Mouse (Mus musculus) B cell, adult 2 months (primary cell): Measurements from ENCODE around the gene Rara.
"Not testable (repeated sequence)": the region's sequence is repeated elsewhere in the genome, so short reads cannot be mapped to it uniquely, and the experiment has no call there.

Experiments
- DNase-seq, 2 experiments: peaks; one replicate each; pipeline ENCODE4 v3.0.0; 2022

Rara gene

DNA sequence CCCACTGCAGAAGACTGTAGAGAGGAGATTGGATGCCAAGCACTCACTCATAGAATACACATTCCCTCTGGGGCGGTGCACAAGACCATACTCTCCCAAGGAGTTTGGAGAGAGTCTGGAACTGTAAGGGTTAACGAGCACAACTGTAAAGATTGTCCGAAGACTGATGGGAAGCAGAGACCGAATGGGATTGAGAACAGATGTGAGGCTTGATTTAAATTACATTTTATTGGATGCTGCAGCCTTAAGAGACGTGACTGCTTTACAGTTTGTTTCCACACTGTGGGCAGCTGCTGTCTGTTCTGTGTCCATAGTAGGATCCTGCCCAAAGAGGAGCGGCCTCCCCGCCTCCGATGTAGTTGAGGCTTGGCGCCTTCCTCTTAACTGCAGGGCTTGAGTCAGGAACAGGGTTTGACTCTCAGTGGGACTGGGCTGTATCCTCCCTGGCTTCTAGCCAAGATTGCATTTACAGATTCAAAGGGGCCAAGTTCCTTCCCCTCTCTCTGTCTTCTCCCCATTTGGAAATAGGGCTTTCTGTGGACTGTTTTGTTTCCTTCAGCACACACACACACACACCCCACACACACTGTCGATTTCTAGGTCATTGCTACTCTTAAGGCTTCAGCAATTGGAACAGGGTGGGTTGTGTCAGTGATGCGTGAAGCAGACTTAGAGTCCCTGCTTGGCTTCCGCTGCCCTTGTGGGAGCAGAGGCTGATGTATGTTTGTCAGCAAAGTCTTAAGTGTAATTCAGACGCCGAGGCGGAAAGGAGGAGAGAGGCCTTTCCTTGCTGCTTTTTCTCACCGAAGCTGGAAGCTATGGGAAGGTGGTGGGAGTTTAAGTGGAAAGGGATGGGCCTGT, 4.5 kb upstream of the Rara start:
- not testable (repeated sequence) for DNase-seq

DNA sequence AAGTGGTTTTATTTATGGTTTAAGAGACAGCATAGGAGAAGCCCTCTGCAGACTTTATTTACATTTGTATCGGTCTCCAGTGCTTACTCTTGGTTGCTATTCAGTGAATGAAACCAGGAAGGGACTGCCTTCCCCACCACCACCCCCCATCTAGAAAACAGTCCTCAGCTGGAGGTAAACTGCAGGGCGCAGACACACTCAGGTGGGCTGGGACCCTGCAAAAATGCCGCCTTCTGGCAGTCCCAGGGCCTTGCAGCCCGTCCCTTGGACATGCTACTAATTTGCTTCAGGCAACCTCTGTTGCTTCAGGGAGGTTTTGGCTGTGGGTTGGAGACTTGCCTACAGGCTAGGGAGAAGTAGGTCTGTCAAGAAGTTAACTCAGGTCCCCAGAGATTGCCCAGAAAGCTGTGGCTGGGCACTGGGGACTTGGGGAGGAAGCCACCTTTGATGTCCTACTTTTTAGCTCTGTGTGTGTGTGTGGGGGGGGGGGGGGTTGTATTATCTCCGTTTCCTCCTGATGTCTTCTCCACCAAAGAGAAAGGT, 2.9 kb upstream of the Rara start:
- DNase-seq = peak in 1 of 2 experiments; percentile 41

DNA sequence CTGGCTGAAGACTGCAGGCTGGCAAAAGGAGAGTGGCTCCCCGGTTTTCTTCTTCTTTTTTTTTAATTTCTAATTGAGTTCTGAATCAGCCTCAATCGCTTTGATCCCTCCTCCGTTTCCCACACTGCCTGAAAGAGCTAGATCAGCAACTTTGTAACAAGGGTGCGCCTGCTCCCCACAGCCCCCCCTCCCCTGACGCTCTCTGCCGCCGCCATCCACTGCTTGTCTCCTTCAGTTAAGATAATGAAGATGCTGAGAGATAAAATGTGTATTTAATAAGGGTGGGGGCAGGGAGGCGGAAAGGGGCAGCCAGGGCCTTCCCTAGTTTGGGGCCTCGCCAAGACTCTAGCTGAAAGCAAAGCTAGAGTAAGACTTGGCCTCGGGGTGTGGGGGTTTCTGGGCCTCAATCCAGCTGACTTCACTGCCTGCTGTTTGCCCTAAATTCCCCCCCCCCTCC, 2.3 kb upstream of the Rara start:
- DNase-seq = no peak

DNA sequence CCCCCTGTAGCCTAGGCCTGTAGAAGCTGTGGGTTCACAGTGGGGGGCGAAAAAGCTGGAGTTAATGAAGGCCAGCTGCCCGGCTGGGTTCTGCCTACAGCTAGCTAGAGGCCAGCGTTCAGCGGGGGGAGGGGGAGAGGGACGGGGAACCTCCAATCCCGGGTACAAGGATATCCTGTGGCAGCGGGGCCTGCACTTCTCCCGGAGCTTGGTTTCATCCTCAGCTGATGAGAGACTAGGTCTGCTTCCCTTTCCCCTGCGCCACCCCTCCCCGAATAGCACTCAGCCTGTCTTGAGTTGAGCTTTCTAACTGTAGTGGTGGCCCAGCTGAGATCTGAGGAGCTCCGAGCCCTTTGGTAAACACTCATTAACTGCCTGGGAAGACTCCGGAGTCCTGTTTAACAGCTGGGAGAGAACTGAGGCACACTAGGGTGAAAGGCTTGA, 1.7 kb upstream of the Rara start:
- DNase-seq = no peak

DNA sequence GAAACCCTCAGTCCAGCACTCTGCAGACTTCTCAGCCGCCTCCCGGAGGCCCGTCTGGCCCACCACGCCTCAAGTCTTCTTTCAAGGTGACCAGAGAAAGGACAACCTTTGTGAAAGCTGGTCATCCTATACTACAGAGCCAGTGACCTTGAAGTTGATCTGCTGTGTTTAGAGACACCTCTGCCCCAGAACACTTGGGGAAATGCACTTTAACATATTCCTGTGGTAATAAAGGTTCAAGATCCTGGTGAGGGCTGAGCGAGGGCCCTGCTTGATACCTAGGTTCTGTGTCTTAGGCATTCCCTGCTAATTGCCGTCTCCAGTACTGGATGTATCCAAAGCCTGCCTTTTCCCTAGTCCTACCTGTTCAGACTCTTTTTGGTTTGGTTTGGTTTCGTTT, 1.1 kb upstream of the Rara start:
- DNase-seq = no peak

DNA sequence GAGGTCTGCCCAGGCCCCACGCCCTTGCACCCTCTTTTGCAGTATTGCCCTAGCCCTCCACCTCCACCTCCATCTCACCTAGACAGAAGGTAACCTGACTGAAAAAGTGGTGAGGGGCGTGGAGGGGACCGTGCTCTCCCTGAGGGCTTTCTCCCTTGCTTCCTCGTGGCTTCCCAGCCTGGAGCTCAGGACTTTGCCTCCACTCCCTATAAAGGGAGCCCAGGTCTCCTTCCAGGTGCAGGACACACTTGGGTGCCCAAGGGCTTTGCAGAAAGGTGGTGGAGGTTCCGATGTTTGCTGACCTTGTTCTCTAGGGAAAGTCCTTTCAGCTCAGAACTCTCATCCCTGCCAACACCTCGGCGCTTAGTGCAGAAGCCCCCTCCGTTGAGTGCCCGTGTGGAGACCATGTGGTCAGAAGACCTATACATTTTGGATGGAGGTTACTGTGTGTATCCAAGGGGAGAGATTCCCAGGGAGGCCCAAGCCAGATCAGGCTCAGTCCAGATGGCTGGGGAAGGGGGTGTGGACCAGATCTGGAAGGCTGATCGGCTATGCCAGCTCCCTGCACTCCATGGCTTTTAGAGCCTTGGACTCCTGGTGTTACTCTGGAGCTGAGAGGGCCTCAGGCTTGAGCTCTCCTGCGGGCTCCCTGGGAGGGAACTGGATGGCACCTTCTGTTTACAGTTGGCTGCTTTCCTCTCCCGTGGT, 722 bp downstream of the Rara start:
- no peak for DNase-seq

DNA sequence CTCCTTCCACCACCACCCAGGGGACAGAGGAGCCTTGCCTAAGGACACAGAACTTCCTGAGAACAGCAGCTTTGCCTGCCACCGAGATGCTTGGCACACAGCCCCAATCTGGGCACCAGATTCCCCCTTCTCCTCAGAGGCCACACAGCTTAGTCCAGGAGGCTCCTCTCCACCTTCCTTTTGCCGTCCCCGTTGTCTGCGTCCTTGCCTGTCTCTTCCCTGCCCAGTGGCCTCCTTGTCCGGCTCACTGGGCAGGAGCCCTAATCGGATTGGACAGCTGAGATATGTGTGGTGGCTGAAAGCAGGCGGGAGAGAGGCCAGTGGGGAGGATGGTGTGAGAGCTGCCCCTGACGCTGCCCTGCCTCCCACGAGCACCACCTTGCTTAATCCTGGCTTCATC, 1.9 kb downstream of the Rara start:
- no peak for DNase-seq

DNA sequence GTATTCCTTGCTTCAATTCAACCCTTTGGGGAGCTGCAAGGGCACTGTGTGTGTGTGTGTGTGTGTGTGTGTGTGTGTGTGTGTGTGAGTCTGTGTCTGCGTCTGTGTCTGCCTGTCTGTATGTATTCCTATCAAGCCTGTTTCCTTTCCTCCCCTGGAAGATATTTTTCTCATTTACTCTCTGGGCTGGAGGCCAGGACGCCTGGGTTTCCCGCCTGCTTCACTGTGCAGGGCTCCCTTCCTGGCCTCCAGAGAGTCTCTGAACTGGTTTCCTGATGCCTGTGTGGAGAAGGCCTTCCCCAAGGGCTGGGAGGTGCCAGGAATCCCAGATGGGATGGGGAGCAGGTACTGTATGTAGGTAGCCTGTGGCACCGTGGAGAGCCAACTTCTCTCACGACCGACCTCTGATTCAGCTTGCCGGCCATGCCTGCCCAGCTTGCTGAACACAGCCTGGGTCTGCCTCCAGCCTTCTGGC, 2.5 kb downstream of the Rara start:
- no peak for DNase-seq

DNA sequence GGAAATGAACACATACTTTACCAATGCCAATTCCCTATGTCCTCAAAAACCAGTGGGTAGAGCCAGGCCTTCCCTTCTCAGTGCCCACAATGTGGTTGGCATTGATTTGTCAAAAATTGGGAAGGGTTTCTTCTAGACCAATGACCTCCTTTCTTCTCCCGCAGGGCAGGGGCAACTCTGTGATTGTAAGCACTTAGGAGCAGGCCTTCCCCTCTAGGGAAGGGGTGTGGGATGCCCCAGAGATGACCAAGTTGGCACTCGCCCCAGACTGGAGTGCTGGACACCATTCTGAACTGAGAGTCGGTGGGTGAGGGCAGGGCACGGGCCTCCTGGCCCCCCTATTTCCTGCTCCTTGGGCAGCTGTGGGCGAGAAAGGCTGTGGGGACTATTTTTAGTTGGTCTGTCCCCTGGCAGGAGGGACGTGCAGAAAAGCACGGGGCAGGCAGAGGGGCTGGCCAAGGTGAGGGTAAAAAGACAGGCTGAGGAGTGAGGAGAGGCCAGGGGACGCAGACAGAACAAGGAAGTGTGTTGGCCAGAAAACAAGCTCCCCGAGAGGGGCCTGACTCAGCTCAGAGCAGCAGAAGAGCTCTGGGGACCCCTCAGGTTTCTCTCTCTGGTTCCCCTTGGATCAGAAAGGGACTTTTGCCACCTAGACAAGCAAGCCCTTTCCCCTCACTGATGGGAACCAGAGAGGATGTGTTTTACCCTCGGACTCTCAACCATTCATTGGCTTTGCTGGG, 3.3 kb downstream of the Rara start:
- DNase-seq = no peak

DNA sequence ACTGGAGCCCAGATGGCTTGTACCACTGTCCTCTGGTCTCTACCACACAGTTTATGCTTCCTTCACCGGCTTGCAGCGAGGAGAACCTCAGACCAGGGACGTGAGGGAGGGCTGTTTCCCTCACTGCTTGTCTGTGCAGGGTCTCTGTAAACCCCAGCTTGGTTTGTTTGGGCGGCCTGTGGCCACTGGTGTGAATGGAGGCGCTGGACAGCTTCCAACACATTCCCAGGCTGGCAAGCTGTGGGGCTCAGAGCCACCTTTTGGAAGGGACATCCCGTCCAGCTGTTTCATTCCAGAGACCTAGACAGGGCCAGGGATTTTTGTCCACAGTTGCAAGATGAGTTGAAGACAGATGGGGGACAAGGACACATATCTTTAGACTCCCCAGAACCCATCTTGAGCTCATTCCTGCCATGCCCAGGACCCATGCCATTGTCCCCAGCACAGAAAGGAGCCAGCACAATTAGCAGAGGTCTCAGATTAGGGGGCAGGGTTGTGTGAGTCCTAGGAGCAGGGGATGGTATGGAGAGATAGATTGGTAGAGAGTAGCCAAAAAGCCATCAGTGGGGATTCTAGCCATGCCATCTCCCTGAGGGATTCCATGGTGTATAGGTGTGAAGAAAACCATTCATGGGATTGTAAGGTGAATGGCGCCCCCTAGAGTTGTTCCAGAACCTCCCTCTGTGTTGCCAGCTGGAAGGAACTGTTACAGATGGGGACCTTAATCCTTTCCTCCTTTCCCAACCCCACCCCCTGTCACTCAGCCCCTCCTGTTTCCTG, 4.1 kb downstream of the Rara start:
- DNase-seq = no peak

DNA sequence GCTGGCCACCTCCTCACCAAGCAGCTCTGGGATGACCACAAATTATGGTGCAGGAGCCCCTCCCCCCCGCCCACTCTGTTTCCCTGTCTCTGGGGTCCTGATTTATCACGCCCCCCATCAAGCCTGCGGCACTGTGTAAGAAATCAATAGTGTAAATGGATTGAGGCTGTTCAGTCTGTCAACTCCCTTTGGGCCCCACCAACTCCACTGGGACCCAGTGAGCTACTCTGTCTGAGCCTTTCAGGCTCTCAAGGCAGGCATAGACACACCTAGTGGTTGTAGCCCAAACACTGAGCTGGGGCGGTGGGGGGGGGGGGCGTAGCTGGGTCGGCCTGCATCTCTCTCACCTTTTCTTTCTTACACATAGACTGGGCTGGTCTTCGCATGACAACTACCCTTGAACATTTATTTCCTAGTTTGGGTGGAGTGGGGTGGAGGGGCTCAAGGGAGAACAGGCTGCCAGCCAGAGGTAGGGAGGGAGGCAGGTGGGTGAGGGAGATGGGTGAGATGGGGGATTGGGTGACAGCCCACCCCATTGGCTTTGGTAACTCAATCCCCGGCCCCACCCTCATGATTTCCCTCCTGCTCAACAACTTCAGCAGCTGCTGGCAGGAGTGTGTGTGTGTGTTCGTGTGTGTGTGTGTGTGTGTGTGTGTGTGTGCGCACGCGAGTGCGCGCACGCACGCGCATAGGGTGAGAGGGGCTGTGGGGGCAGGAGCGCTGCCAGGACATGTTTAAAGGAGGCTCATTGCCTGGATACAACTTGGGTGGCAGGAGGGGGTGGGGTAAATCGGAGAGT, 4.9 kb downstream of the Rara start:
- no peak for DNase-seq

DNA sequence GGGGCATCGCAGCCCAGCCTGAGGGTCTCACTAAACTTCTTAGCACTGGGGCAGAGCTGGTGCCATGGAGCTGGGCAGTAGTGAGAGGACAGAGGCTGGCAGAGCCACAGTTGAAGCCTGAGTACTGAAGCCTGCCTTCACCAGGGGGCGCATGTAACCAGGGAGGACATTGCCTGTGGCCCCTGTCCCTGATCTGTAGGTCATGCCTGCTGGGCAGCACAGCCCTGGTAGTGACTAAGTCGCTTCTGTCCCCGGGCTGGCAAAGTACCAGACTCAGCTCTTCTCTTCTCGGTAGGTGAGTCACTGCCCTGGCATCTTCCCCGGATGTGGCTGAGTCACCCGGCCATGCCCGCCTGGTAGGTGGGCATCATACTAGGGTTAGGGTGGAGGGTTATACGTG, 5.5 kb downstream of the Rara start:
- peak; percentile 76 to 79 for DNase-seq

DNA sequence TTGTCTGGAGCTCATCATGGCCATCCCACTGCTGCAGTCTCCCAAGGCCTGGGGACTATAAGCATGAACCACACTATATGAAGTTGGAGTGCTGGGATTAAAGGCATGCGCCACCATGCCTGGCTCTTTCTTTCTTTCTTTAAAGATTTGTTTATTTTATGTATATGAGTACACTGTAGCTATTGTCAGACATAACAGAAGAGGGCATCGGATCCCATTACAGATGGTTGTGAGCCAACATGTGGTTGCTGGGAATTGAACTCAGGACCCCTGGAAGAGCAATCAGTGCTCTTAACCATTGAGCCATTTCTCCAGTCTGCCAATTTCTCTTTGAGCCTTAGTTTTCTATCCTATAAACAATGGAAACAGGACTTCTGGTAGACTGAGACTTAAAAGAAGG, 6.2 kb downstream of the Rara start:
- DNase-seq = not testable (repeated sequence)

DNA sequence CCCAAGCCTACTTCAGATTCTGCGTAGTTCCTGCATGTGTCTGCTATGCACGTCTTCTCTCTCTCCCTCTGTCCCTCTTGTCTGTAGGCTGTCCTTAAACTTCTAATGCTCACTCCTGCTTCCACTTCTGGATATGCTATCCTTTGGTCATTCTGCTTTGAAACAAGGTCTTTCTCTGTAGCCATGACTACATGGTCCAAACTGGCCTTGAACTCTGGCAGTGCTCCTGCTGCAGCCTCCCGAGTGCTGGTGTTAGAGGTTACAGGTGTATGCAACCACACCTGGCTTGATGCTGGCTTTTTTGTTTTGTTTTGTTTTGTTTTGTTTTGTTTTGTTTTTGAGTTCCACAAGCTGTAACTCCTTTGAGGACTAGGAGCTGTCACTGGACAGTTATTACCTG, 6.7 kb downstream of the Rara start:
- DNase-seq = no peak

DNA sequence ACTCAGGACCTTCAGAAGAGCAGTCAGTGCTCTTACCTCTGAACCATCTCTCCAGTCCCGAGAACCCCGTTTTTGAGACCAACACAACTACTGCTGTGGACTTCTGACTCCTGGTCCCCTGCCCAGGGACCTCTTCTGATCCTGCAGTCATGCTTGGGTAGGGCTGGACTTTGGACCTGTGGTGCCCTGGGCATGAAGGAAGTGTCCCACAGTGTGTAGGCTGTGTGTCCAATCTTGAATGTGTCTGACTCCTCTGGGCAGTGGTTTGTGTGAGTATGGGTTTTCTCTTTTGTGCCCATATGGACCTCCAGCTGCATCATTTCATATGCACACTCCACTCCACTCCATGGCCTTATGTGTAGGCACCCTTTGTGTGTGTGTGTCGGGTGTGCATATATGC, 7.5 kb downstream of the Rara start:
- no peak for DNase-seq

DNA sequence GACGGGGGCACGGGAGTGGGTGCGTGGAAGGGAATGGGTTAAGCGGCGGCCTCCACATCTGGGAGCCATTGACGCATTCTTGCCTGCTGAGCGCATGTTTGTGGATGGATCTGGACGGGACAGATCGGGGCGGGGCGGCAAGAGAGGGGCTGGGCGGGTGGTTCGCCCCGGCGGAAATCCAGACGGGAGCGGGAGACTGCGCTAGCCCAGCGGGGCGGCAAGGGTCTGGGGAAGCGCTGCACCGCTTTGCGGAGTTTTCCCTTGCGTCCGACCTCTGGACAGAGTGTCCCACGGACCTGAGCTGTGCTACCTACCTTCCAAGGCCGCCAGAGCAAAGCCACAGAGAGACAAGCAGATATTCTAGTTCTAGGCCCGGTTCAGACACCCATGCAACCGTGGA, 8.6 kb downstream of the Rara start:
- peak in 1 of 2 experiments; percentile 0 for DNase-seq

DNA sequence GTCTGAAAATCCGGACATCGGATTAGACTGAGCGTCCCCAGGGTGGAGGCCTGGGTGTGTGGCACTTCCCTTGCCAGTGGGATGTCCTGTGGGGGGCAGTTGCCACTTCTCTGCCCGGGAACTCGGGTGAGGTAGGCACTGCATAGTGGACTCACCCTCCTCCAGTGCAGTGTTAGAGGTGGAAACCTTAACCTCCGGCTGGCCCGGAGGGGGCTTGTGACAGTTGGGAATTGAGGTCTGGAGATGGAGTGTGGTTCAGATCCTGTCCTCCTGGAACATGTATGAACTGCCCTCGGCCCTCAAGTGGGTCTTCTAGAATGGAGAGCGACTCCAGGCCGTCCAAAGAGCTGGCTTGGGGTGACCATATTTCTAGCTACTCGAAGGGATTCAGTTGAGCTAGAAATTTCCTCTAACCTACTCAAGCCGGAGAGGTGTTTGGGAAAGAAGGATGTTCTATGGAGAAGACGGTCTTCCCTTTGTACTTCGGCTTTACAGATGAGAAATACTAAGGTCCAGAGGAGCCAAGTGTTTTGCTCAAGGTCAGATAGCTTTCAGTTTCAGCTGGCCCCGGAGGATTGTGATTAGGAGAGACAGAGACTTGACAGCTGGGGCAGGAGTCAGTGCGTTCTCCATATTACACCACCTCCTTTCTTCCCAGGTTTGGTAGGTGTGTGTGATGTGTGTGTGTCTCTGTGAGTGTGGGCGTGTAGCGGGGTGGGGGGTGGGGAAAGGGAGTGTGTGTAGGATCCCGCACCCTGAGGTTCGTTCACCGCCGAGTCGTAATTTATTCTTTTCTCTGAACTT, 9.2 kb downstream of the Rara start:
- peak in 1 of 2 experiments; percentile 31 for DNase-seq

DNA sequence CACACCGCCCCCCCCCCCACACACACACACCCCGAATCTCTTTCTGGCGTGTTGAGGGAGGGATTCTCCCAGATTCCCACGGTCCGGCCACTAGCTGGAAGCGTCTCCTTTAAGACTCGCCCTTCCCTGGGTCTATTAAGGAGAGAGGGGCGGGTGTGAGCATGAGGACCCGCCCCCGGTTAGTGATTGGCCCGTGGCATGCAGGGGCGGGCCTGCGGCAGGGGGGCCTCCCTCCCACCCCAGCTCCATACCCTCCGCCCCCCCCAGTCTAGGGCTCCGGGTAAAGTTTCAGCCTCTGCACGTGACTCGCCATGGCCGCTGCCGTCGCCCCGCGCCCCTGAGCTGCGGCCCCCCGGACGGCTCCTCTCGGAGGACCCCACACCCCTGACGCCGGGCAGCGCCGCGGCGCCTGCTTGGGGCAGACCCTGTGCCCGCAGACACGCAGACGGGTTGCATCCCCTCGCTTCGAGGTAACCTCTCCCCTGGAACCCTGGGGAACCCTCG, 9.8 kb downstream of the Rara start:
- peak; percentile 90 for DNase-seq

DNA sequence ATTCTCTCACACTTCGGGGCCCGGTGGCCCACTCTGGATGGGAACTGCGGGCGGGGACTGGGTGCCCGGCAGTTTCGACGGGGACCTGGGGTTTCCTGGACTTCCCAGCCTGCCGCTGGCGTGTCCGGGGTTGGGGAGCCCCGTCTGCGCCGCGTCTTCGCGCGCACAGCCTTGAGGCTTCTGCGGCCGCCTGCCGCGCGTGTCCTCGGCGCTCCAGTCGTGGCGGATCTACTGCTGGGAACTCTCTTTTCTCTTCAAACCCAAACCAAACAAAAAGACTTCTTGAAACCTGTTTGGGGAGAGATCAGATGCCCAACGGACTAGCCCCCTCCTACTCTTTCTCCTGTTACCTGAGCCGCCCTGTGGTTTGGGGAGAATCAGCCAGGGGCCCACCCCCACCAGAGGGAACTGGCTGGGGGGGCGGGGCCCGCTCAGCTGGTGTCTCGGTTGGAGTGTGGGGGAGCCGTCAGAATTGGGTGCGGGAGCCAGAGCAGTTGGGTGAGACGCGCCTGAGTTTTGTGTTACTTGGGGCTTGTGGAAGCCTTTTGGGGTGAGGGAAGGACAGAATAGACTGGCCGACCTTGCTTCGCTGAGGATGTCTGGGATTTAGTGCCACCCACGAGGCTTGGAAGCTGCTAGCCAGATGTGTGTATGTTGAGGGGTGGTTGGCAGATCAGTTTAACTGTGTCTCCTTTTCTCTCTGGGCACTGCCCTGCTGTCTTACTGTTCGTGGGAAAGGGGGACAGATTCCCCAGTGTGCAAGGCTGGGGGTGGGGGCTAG, 10.5 kb downstream of the Rara start:
- DNase-seq = peak; percentile 80 to 83
